Mouse (Mus musculus) ovary, postnatal 36 days (tissue): ENCODE measurements around the gene Dscaml1.

ENCODE experiments used
- DNase-seq: peaks from one replicate; pipeline ENCODE4 v3.0.0; 2022; ENCODE audit warnings: low spot score, mixed read lengths

Gene Dscaml1

DNA sequence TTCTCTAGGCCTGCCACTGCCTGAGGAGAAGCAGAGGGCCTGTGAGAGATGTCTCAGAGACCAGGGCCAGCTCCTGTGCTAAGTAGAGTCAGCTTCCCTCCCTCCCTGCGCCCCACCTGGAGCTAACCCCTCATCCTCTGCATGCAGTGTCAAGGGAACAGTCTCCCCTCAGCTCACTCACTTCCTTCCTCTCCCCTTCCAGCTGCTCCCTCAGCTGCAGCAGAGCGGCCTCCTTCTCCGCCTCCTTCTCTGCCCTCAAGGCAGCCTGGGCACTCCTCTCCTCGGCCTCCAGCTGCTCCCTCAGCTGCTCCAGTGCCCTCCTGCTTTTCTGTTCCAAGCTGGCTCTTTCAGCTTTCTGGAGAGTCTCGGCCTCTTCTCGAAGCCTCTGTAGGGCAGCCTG lies 352.8 kb downstream of the Dscaml1 start:
- DNase-seq = no peak

DNA sequence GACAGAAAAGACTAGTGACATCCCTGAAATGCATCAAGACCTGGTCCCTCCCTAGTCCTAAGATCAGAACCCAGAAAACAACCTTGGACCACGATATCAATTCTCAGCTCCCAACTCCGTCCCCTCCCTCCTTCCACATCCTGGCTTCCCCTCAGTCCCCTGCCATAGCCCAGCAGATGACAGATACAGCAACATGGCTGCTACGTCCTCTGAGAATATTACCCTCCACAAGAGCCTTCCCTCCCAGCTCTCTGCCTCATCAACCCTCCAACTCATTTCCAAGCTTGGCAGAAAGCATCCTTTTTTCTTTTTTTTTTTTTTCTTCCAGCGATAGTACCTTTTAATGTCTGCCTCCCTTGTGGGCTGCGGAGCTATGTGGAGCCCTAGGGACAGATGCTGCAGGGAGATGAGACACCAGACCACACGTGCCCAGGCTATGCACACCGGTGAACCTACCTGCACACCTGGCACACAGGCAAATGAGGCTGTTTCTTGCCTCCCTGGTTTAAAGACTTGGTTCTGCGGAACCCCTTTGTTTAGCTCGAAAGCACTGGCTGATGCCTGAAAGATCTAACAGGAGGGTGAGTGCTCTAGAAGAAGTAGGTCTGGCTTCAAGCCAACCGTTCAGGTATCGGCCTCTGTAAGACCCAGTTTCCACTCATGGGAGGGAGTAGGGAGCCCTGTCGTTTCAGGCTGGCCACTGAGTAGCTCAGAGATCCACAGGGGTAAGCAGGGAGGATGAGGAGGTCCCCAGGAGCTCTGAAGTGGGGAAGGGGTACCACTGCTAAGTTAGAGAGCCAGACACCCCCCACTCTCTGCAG lies 357.0 kb downstream of the Dscaml1 start:
- DNase-seq = no peak

DNA sequence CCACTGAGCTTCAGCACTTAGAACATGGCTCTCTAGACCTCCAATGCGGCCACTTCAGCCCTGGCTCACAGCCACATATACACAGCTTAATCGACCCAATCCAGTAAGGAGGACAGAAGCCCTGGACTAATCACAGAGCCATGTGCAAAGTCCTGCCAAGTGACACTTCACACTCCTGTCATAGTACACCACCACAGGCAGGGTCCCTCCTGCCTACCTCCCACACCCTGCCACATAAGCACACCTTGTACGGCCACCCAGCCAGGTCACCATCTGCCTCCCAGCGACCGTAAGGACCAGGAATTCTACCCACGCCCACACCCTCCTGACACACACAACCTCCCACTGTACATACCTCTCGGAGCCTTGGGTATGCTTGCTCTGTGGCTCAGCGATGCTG lies 360.6 kb downstream of the Dscaml1 start:
- DNase-seq = no peak

DNA sequence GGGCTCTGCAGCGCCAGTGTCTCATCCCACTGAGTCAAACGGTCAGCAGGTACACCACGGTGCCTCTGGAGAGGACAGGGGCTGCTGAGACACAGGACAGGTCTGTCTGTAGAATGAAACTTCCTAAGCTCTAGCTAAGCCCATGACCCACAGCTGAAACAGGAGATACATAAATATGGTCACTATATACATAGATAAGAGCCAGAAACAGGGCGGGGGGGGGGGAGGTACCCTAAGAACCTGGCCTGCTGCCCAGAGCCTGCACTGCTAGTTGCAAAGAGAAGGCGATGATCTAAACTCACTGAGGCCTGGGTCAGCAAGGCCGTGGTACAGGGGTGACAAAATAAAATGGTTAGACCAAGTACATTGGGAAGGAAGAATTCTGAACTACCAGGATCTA lies 361.1 kb downstream of the Dscaml1 start:
- no peak for DNase-seq

DNA sequence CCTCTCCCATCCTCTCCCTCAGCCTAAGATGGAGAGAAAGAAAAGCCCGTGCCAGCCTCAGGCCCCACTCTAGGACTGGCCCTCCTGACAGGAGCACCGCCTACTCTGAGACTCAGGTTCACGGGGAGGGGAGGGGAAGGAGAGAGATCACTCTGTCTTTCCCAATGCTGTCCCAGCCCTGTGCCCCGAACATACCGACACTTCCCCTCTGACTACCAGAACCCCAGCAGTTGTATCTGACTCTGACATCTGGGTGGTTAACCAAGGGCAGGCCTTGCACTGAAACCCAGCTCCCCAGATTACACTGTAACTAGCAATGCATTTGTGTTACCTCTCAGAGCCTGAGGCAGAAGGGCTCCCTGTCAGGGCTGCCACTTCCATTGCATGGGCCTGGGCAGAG lies 362.0 kb downstream of the Dscaml1 start:
- no peak for DNase-seq

DNA sequence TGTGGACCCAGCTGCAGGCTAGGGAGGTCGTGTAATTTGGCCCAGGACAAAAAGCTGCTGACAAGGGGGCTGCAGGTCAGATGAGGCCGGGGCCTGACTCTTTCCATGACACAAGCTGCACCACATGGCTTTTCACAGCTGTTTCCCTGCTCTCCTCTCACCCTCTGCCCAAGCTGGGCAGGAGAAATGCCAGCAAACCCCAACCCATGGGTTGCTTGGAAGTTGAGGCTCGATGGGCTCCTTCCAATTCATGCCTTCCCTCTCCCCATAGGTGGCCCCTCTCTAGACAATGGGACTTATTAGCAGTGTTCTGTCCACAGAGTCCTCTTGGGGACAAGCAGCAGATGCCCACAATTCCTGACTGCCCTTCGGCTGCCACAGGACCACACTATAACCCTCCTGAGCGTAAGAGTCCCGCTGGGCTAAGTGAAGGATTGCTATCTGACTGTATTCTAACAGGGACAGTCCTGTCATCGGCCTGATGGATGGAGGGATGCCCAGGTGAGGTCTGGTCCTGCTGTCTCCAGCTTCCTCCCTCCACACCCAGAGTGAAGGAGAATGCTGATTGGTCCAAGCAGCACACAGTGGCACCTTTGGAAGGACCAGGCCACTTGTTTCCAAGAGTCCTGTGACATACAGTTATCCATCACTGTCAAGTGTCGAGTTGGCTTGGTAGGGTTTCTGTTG lies 365.2 kb downstream of the Dscaml1 start:
- no peak for DNase-seq

DNA sequence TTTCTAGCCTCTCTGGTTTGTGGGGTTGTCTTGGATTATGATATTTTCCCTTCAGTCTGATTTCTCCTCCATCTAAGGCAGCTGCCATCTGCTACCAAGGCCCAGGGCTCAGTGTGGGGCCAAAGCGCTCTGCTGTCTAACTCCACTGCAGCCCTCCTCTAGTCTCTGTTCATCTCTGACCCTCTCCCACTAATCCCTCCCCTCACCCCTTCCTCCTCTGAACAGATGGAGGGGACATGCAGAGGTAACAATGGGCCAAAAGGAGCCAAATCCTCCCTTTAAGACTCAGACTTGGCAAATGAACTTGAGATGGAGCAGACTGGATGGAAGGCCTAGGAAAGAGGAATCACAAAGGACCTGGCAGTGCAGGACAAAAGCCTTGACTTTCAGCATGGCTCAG lies 365.8 kb downstream of the Dscaml1 start:
- DNase-seq = no peak

DNA sequence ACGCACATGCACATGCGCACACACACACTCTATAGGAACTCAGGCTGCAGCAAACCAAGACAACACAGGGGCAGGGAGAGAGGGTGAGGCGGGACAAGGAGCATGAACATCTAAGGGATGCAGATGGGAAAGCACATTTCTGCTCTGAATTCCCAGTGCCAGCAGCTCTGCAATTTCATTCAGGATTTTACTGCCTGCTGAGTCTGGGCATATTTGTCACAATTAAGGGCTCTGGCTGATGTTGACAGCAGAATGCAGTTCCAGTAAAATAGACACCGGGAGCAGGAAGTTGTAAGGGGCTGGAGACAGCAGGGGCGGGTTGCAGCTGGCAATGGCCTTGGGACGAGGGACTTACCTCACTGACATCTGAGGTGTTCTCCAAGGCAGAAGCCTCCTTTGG lies 367.3 kb downstream of the Dscaml1 start:
- DNase-seq = no peak

DNA sequence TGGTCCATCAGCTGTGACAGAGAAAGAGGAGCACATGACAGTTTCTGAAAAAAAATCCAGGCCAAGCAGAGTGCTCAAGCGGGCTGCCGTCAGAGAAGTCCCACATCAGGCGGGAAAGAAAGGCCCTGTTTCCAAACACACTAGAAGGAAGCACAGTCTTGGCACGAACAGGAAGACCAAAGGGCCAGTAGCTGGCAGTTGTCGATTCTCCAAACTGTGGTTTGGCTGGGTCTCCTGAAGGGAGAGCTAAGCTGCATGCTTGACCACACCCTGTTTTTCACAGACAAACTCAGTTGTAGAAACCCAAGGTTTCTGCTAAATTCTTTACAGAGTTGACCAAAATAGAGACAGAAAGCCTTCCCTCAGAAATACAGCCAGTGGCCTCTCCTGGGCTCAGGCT lies 369.3 kb downstream of the Dscaml1 start:
- no peak for DNase-seq

DNA sequence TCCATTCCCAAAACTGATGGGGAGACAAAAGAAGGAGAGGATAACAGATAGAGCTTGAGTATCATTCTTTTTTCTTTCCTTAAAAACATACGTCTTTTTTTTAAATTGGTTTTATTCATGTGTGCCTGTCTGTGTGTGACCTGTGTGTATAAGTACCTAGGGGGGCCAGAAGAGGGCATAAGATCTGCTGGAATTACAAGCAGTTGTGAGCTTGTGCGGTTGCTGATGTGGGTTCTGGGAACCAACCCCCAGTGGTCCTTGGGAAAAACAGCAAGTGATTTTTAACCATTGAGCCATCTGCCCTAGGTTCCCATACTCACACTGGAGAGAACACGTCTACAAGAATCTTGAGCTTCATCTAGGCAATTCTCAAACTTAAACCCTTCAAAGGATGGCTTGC lies 370.8 kb downstream of the Dscaml1 start:
- DNase-seq = no peak

DNA sequence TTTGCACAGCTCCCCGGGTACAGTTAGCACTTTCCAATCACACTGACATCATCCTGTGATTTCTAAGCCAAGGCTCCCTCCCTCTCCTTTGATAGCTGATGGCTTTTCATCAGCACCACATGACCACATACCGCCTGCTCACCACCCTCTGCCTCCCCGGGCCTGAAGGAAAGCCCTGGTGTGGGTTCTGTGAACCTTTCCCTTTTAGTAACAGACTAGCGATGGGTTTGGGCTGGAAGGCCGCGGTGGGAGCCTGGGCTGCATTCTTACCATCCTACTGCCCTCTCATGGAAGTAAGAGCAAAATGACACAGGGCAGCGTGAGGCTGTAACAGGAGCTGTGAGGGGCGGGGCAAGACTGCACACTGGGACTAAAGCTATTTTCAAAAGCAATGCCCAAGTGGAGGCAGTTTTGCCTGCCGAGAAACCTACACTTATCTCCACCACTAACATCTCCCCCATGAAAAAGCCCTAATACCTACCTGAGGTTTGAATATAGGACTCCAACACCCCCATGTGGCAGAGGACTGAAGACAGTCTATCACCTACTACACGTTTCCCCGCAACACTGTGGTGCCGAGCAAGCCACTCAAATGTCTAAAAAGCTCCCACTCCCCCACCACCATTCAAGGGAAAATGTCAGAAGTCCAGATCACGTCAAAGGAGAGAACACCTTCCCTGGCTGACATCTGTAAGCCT lies 372.2 kb downstream of the Dscaml1 start:
- DNase-seq = peak; percentile 29

DNA sequence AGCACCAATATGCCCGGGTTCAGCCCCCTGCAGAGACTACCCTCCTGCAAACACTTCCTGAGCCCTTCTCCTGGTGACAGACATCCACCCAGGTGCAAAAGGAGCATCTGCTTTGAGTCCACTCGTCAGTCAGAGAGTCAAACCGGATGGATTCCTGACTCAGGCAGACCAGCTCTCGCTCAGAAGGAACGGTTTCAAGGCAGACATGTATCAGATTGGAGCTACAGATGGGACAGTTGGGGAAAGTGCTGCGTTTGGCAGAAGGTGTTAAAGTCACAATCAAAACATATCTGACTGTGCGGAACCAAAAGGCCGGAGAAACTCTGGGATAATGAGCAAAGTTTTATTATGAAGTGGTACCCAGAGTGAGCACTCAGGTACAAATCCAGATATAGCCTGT lies 373.0 kb downstream of the Dscaml1 start:
- no peak for DNase-seq
